Mouse (Mus musculus): Measurements from ENCODE around the gene C1qtnf1.
A peak's percentile ranks its signal among the peaks of the same experiment; 100 is the strongest.

DNA sequence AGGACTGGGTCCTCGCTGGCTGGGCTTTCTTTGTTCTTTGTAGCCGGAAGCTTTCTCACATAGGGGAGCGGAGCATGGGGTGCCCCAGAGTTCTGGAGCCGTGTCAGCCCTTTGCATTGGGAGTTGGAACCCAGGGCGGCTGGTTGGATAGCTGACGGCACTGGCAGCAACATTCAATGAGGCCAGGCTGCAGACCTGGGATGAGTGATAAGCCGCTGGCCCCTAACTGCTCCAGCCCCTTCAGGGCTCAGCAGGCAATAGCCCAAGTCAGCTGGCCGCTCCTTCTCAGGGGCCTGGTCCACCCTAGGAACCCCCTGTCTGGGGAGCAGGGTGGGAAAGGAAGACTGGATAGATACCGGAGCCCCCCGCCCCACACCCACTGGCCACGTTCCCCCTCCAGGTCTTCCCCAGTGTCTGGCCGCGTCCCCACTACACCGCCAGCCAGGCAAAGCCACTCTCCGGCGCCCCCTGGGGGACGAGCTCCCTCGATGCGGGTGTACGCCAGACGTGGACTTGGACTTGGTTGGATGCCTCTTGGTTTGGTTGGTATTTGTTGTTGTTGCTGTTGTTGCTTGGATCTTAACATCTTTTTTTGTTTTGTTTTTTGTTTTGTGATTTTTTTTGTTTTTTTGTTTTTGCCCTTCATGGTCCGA is 62.7 kb downstream of the C1qtnf1 start:
- TF ChIP-seq CTCF (IDR thresholded peaks at IDR 0.05; ENCODE audit: low read depth) = peak; percentile 94
- no peak for TF ChIP-seq EP300 (IDR thresholded peaks at IDR 0.05; ENCODE audit: low read depth)

All from liver, embryonic 14.5 days (tissue).